Mouse (Mus musculus) regulatory T cell (primary cell): ENCODE results near the gene Prkca.

Source experiments
- in situ Hi-C: fragments of 300-600 bp; cut with MboI, MseI; formaldehyde crosslinking; loops from one replicate; pipeline ENCODE4 v1.15.1; 2025; ENCODE audit warnings: high pct_unique_total_duplicates

The Prkca gene

DNA sequence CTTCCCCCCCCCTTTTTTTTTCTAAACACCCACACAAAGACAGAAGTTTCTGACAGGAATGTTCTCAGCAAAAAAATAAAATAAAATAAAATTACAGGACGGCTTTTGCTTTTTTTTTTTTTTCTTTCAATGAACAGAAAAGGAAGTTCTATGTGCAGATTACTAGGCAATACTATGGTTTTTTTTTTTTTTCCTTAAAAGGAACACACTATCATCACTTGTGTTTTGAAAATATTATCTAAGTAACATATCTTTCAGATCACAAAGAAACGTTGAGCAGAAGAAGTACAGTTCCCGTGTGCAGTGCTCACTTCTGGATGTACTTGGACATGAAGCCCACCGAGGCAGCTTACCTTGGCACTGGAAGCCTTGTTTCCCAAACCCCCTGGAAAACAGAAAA is 3.4 kb downstream of the Prkca start:
- in situ Hi-C loops = no loop called here

GRCm38 (mm10) chr11:108336445-108336844 is 7.3 kb downstream of the Prkca start:
- in situ Hi-C loops = no loop called here

- in situ Hi-C loops = no loop called here
These were observed 8.2 kb downstream of the Prkca start for GRCm38 (mm10) chr11:108335536-108335935.

GRCm38 (mm10) chr11:108334658-108335057 is 9.1 kb downstream of the Prkca start:
- in situ Hi-C loops = no loop called here

DNA sequence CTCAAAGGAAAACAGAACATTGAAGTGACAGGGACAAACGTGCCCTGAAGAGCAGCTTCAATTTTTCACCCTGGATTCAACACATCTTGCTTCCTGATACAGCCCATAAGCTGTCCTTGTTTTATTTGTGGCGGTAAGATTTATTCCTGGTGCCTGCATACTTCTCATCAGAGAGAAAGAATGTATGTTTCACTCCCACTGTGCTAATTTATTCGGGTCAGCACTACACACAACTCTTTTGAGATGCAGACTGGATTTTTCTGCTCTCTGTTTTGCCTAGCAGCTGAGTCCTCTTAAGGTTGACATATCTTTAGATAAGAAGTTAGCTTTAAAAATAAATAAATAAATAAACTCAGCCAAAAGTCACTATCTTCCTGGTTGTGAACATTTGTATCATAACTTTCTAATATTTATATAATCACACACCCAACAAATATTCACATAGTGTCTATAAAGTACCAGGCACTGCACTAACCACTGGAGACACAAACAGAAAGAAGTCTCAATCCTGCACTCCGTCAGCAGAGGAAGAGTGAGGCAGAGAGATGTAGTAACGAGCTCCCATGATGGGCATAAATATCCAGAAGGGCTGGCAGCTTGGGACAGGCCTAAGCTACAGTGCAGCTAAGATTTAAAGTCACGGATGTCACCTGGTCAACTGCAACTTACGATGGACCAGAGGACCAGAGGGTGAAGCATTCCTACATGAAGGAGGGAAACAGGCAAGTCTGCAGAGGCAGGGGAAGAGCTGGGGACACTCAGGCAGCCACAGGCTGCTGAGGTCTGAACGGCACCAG is 9.9 kb downstream of the Prkca start:
- in situ Hi-C loops = no loop called here

- in situ Hi-C loops = no loop called here
These were observed 10.7 kb downstream of the Prkca start for GRCm38 (mm10) chr11:108333006-108333405.

GRCm38 (mm10) chr11:108330818-108331217 is 12.9 kb downstream of the Prkca start:
- in situ Hi-C loops = no loop called here

DNA sequence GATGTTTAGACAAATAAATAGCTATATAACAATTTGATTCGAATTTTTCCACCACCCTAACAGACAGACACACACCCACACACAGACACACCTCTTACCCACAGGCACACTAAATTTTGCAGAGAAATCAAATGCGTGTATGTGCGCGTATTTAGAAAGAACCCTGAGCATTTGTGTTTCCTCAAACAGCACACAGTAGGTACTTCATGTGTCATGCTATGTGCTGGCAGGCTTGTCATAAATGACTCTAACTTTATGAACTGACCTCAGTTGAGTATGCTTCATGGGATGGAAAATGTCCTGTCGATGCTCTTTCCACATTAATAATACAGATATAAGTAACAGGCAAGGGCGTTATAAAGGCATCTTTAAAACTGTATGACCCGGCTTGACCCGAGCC is 17.8 kb downstream of the Prkca start:
- in situ Hi-C loops = no loop called here

DNA sequence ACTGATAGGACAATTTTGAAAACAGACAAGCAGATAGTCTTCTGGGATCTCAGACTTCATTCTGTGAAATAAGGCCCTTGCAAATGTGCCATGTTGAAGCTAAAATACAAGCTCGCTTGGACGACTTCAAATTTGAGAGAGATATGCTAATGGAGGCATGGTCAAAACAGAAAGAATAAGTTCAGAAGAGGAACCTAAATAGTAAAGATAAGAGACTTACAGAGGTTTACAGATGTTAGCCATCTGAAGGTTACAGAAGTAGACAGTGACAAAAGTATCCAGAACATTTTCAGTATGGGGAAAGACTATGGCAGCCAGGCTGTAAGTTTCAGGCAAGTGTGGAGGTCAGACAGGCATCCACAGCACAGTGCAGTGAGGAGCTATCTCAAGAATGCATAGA is 21.6 kb downstream of the Prkca start:
- in situ Hi-C loops = no loop called here

GRCm38 (mm10) chr11:108320561-108320960 is 23.2 kb downstream of the Prkca start:
- in situ Hi-C loops = no loop called here

- in situ Hi-C loops = no loop called here
These were observed 24.6 kb downstream of the Prkca start for GRCm38 (mm10) chr11:108319162-108319561.

DNA sequence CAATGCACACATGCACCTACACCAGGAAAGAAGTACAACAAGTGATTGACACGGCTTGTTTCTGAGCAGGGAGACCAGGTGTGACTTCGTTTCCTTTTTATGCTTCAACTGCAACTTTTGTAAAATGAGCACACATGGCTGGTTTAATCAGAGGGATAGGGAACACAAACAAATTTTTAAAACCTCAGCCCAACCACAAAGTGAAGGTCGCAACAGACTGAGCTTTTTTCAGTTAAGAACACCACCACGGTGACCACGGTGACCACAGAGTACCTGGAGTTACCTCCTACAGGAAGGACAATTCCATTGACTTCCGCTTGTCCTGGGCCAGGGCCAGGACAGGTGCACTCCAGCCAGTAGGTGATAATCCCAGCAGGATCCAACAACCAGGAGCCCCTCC is 25.9 kb downstream of the Prkca start:
- in situ Hi-C loops = no loop called here

- in situ Hi-C loops = no loop called here
These were observed 28.0 kb downstream of the Prkca start for GRCm38 (mm10) chr11:108315736-108316135.

GRCm38 (mm10) chr11:108312516-108312915 is 31.2 kb downstream of the Prkca start:
- in situ Hi-C loops = no loop called here

- in situ Hi-C loops = no loop called here
These were observed 31.8 kb downstream of the Prkca start for GRCm38 (mm10) chr11:108311912-108312311.

GRCm38 (mm10) chr11:108309791-108310190 is 33.9 kb downstream of the Prkca start:
- in situ Hi-C loops = no loop called here

- in situ Hi-C loops = no loop called here
These were observed 35.5 kb downstream of the Prkca start for GRCm38 (mm10) chr11:108308253-108308652.

DNA sequence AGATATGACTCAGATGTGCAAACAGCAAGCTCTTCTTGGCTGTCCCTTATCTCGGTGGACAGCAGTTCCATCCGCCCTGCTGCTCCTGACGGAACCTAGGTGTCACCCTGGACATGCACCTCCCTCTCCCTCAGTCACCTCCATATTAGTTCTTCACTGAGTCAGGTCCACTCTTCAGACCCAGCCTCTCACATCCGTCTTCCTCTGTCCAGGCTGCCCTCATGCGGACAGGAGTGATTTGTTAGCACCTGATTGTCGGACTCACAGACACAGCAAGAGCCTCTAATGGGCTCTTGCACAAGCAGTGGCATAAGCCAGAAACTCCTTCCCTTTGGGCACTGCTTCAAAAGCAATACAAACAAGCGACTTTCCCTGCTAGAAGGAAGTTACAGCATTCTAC is 36.5 kb downstream of the Prkca start:
- in situ Hi-C loops = no loop called here

GRCm38 (mm10) chr11:108303787-108304186 is 39.9 kb downstream of the Prkca start:
- in situ Hi-C loops = no loop called here

DNA sequence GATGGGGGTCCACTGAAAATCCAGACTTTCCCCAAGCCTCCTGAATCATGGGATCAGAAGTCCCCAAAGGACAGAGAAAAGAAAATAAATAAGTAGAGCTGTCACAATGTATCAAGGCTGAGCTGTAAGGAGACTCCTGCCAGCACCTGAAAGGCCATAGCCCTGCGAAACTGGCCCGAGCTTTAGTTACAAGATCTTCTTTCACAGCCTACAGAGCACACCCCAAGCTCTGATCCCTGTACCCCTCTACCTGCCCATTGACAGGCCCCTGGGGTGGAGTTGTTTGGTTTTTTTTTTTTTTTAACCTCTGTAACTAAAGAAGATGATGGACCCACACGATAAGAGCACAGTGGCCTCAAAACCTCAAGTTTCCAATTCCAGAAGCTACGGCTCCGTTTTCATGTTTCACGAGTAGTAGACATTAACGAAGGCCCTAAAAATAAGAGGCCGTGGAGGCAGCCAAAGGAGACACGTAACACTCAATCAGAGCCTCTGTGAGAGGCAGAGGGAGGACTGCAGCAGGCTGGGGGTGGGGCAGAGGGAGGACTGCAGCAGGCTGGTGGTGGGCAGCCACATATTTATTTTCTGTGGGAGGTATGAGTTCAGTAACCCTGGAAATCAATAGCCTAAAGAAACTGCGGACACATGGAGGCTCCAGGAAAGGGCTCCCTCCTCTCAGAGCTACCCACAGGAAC is 41.8 kb downstream of the Prkca start:
- in situ Hi-C loops = no loop called here

GRCm38 (mm10) chr11:108301036-108301435 is 42.7 kb downstream of the Prkca start:
- in situ Hi-C loops = no loop called here

- in situ Hi-C loops = no loop called here
These were observed 43.3 kb downstream of the Prkca start for GRCm38 (mm10) chr11:108300443-108300842.

GRCm38 (mm10) chr11:108299913-108300312 is 43.8 kb downstream of the Prkca start:
- in situ Hi-C loops = no loop called here
